Mouse (Mus musculus) embryonic fibroblast, embryonic 13.5 days (primary cell): Measurements from ENCODE around the gene 2010300C02Rik. TPM values are rescaled to one million over a fixed set of nuclear protein-coding genes. Genes with fewer than 3 reads are reported as not detected.

Experiments
- H3K27ac ChIP-seq: 2 replicates; pipeline ENCODE4 v1.5.1; 2012; ENCODE audit warnings: low read length, control low read depth, inconsistent platforms; ENCODE audit not compliant: insufficient read depth
- H3K4me1 ChIP-seq: 2 replicates; pipeline ENCODE4 v1.6.1; 2011; ENCODE audit warnings: low read length; ENCODE audit not compliant: control insufficient read depth, insufficient read depth
- H3K4me3 ChIP-seq: 2 replicates; pipeline ENCODE4 v1.5.1; 2011; ENCODE audit warnings: mild to moderate bottlenecking, control low read depth, low read length; ENCODE audit not compliant: insufficient read depth
- CTCF ChIP-seq: IDR thresholded peaks from 2 replicates; pipeline ENCODE4 v1.5.1; 2011; ENCODE audit warnings: mild to moderate bottlenecking, control low read depth, low read length, moderate library complexity, borderline replicate concordance; ENCODE audit not compliant: insufficient read depth
- POLR2A ChIP-seq: IDR thresholded peaks from 2 replicates; pipeline ENCODE4 v1.6.1; 2011; ENCODE audit warnings: low read depth, mild to moderate bottlenecking, control low read depth, low read length, moderate library complexity
- polyA plus RNA-seq: library from polyadenylated mRNA; stranded (reverse); fragments of >200 nt; gene quantifications from 2 replicates; pipeline ENCODE4 v1.2.4, GENCODE M21; 2011; ENCODE audit warnings: low read depth; ENCODE audit not compliant: missing spikeins, insufficient read length

Gene 2010300C02Rik
- polyA plus RNA-seq, 1 experiment = 0.18 TPM

DNA sequence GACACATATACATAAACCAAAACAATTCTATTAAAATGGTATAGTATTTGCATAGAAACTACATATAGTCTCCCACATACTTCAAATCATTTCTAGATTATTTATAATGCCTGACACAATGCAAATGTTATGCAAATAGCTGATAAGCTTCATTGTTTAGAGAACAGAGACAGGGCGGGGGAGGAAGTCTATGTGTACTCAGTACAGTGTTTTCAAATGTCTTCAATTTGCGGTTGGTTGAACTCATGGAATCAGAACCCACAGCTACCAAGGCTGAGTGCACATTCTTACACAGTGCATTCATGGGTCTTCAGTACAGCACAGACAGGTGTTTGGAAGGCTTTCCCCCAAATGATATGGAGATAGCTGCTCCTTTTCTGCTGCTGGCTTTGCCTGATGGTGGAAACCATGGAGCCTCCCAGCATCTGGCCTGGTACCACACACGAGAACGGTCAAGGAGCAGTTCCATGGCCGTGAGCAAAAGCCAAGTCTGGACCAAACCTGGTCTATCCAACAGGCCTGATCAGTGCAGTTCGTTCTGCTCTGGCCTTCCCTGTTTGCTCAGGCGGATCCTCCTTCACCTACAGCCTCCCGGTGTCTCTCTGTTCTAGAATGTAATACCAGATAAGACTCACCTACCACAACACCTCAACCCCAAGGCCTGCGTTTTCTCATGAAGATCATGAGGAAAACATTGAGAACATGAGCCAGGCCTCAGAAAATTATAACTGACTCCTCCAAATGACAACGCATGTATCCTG is 8.1 kb downstream of the 2010300C02Rik start:
- no peak overlapping the region for H3K27ac ChIP-seq
- no peak overlapping the region for H3K4me3 ChIP-seq
- TF ChIP-seq CTCF = no peak
- no peak for TF ChIP-seq POLR2A
- no peaks in the 10 kb centered on the region for H3K4me1 ChIP-seq

DNA sequence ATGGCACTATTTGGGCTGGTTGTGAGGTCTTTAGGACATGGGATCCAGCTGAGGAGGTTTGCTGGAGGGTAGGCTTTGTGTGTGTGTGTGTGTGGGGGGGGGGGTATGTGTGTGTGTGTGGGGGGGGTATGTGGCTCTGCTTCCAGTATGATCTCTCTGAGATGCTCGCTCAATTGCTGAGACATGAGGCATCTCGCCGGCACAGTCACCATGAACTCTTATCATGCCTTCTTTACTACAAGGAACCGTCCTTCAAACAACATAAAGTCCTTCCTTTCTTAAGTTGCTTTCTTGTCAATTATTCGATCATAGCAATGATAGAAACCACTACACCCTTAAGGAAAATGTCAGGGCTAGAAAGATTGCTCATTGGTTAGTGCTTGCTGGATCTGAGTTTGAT is 8.8 kb downstream of the 2010300C02Rik start:
- Histone ChIP-seq H3K27ac (no peak overlapping the region), H3K4me3 (no peak overlapping the region)
- no peak for TF ChIP-seq CTCF
- no peak for TF ChIP-seq POLR2A

DNA sequence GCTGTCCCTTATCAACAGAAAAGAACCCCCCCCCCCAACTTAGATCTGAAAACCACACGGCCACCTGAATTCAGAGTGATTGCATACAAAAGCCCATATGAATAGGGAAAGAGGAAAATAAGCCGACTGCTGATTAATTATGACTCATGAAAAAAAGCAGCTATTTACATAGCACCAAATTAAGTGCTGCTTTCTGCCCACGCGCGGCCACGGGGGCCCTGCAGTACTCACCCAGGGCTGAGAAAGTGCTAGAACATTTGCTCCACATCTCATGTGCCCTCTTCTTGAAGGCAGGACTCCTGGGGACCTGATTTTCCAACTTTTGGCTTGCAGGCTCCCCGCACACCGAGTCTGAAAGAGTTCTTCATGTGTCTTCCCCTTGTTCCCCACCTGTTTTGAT is 10.1 kb downstream of the 2010300C02Rik start:
- Histone ChIP-seq H3K4me1 (no peaks in the 10 kb centered on the region), H3K27ac (no peak overlapping the region), H3K4me3 (no peak overlapping the region)
- TF ChIP-seq CTCF (no peak), POLR2A (no peak)

More for the DNA sequence above, 8.8 kb downstream of the 2010300C02Rik start:
- no peaks in the 10 kb centered on the region for H3K4me1 ChIP-seq

DNA sequence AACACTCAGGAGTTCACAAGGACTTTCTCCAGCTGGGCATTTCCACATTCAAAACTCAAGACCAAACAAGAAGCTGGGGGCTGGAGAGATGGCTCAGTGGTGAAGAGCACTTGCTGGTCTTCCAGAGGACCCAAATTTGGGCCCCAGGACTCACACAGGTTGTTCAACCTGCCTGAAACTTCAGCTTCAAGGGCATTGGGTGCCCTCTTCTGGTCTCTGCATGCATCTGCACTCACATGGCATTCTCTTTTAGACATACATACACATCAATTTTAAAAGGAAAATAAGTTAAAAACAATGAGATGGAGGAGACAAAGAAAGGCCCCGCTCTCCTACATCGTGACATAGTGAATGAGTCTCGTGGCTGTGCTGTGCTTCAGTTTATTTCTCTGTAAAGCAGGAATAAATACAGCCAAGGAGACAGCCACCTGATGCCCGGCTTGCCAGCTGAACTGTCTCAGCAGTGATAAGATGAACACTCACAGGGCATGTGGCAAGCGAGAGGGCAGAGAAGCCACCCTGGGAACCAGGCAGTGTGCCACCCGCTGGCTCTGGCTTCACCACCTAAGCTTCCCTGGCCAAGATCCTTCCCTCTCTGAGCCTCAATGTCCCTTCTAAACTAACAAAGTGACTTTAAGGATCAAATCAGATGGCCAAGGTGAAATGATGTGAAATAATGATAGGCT is 11.5 kb downstream of the 2010300C02Rik start:
- no peak for TF ChIP-seq CTCF
- no peak for TF ChIP-seq POLR2A

DNA sequence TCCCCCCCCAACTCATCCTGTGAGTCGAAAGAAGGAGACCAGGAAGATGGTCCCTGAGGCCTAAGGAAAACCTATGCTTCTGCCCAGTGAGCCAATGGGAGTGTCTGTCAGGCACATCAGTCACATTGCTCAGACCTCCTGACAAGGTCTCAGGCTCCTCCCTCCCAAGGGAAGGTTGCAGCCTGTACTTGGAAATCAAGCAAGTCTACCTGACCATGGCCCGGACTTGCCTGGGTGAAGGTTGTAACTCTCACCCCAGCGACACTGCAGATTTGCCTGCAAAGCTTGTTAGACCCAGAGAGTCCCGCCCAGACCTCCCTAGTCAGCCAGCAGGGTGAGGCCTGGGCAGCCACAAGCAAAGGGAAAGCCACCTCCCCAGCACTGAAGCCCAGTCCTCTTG is 17.6 kb downstream of the 2010300C02Rik start:
- Histone ChIP-seq H3K27ac (no peak overlapping the region), H3K4me1 (no peaks in the 10 kb centered on the region), H3K4me3 (no peak overlapping the region)
- TF ChIP-seq POLR2A (no peak), CTCF (no peak)

More for the DNA sequence above, 11.5 kb downstream of the 2010300C02Rik start:
- Histone ChIP-seq H3K4me3 (no peak overlapping the region), H3K27ac (no peak overlapping the region), H3K4me1 (no peaks in the 10 kb centered on the region)

DNA sequence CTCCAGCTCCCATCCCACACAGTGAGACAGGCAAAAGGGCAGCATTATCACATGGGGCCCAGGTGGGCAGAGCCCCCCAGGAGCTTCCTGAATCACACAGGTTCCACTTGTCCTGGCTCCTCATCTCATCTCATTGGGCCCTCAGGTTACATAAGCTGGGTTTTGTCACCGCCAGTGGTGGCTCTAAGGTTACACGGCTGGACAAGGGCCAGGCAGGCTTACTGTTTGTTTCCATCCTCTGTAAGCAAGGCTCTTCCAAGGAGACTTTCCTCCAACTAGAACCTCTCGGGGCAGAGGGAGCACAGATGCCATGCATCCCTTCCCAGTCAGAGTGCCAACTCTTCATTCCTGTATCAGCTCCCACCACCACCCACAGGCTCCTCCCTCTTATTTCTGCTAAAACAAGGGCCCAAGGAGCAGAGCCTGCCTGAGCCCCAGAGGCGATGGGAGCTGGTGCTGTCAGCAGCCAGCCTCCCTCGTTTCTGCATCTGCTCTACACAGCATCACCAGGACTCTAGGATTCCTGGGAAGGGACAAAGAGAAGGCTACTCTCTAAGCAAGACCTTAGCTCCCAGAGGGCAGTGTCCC is 20.9 kb downstream of the 2010300C02Rik start:
- H3K4me1 ChIP-seq = no peaks in the 10 kb centered on the region
- TF ChIP-seq CTCF = no peak
- TF ChIP-seq POLR2A = no peak

DNA sequence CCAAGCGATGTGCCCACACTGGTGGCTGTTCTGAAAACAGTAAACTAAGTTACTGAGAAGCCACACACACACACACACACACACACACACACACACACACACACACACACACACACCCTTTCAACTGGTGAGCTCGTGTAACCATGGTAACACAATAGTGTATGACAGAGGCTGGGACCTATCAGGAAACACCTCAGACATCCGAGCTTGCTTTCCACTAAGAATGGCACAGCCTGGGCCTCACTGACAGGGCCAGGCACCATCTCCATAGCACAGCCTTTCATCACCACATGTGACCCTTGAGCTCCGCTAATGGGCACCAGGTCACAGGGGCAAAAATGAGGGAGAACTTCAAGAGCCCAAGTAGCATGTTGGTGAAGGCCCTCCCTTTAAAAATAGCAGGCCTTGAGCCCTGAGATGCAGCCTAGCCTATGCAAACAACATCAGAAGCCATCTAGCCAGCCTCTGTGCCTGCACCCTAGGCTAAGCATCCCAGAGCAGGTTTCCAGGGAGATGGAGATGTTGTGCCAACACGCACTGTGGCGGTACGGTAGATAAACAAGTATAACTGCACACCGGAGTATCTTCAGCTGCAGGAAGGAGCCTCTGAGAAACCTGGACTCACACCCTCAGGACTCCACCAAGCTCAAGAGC is 21.6 kb downstream of the 2010300C02Rik start:
- Histone ChIP-seq H3K27ac (no peak overlapping the region), H3K4me1 (no peaks in the 10 kb centered on the region), H3K4me3 (no peak overlapping the region)
- TF ChIP-seq CTCF (no peak), POLR2A (no peak)

More for the DNA sequence above, 20.9 kb downstream of the 2010300C02Rik start:
- H3K27ac ChIP-seq = no peak overlapping the region
- H3K4me3 ChIP-seq = no peak overlapping the region

DNA sequence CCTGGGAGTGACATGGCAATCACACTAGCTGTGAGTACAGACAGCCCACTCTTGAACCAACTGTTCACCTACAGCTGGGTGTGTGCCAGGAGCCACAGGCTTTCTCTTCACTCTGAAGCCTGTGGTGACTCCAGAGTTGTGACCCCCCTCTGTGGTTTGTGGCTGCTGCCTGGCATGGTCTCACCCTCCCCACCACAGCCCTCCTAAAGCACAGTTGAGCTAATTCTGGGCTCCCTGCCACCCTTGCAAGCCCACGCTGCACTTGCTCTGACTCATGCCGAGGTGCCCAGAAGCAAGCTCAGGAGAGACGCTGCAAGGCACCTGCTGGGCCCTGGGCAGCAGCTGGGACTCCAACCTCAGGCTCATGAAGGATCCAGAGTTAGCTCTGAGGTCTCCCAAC is 23.0 kb downstream of the 2010300C02Rik start:
- Histone ChIP-seq H3K27ac (no peak overlapping the region), H3K4me3 (no peak overlapping the region), H3K4me1 (no peaks in the 10 kb centered on the region)
- no peak for TF ChIP-seq CTCF
- no peak for TF ChIP-seq POLR2A

DNA sequence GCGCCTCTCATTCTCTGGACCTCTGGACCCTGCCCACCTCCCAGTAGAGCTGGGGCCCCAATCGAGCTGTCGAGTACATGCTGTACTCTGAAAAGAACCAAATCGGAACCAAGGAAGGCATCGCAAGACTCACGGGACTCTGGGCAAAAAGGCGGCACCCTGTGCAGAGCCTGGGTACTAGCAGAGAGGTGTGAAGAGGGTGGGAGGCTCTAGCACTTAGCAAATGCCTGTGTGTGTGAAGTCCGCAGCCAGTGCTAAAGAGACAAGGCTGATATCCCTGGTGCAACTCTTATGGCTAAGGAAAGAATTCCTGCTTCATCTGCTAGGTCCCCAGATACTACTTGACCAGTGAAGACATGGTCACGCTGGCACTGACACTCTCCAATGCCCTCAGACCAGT is 24.2 kb downstream of the 2010300C02Rik start:
- Histone ChIP-seq H3K27ac (no peak overlapping the region), H3K4me3 (no peak overlapping the region), H3K4me1 (no peaks in the 10 kb centered on the region)
- TF ChIP-seq CTCF (no peak), POLR2A (no peak)
